In genomic region chr2:85061107-85061541, GRCm38 (mm10) we compare ENCODE assay signal across 8 mouse cellular contexts. TPM values are rescaled to one million over a fixed set of nuclear protein-coding genes. Genes with fewer than 3 reads are reported as not detected.
DNase-seq lines count a peak whose midpoint lies in the region; ATAC-seq lines count a peak whose summit lies in the region.

No protein-coding gene starts in this region.

- peaks cover 14% of the 10 kb centered on the region; the same call in 1 of the 2 replicates for H3K36me3 ChIP-seq in erythroblast, embryonic 14.5 days (ENCODE audit: control insufficient read depth)
- peaks cover 69% of the 10 kb centered on the region for H3K36me3 ChIP-seq in heart, embryonic 12.5 days

- WGBS in heart, embryonic 12.5 days = 25% methylated on average over 10 of the region's 10 CpGs

- no peaks in the 10 kb centered on the region for H3K9me3 ChIP-seq in erythroblast, embryonic 14.5 days (ENCODE audit: control insufficient read depth, low read length)
- H3K9me3 ChIP-seq in heart, embryonic 12.5 days (replicated peaks) = no peaks in the 10 kb centered on the region

- intact Hi-C loops in gastrocnemius, postnatal 14 days (cut with DNase I; ENCODE audit: low total_unique reads) = no loop called here

- H3K9ac ChIP-seq in heart, embryonic 12.5 days = peak overlapping the region; percentile 70

- H3K4me2 ChIP-seq in heart, embryonic 12.5 days = peak overlapping the region; percentile 73

- peaks cover 3% of the 10 kb centered on the region for H3K27me3 ChIP-seq in erythroblast, embryonic 14.5 days (ENCODE audit: control insufficient read depth)
- H3K27me3 ChIP-seq in heart, embryonic 12.5 days (replicated peaks) = no peaks in the 10 kb centered on the region

- peaks cover 8% of the 10 kb centered on the region for H3K4me1 ChIP-seq in erythroblast, embryonic 14.5 days (ENCODE audit: control insufficient read depth)
- H3K4me1 ChIP-seq in heart, embryonic 12.5 days (replicated peaks) = peaks cover 24% of the 10 kb centered on the region

- H3K4me3 ChIP-seq in erythroblast, embryonic 14.5 days (replicated peaks) = peak overlapping the region; percentile 47
- peak overlapping the region; percentile 44 for H3K4me3 ChIP-seq in heart, embryonic 12.5 days

- no peak overlapping the region for H3K27ac ChIP-seq in heart, embryonic 12.5 days (ENCODE audit: poor library complexity, severe bottlenecking)

- peak; percentile 35 to 47 for DNase-seq in adrenal gland, adult 18-20 months (ENCODE audit: low spot score in 2 of 2)
- DNase-seq in kidney, postnatal 14 days = peak; percentile 63
- DNase-seq in lung, postnatal 4 days = peak; percentile 50 to 65
- DNase-seq in embryo, embryonic 9.5 days (ENCODE audit: extremely low spot score) = no peak
- DNase-seq in gastrocnemius, postnatal 14 days = no peak

- ATAC-seq in erythroblast, adult 5-6 weeks (replicated peaks; ENCODE audit: low FRiP score, poor library complexity, severe bottlenecking) = no peak
- 0 out of 2 replicates have a peak, but pooled peaks have one; percentile 2 for ATAC-seq in heart, embryonic 12.5 days (ENCODE audit: insufficient number of reproducible peaks, low FRiP score)

RNA-seq across cellular contexts. Expression of gene Tnks1bp1, which starts 13.3 kb away (rescaled TPM):
- 0.11 and 0.17 TPM in 2 replicates for polyA plus RNA-seq in erythroblast, embryonic 14.5 days (2012)
- total RNA-seq in erythroblast, adult 5-6 weeks (2015; ENCODE audit: low replicate concordance) = not detected in 2 replicates
- 1.2 and 1.5 TPM in 2 replicates for total RNA-seq in erythroblast, adult 5-6 weeks (2017; ENCODE audit: low replicate concordance)
- 10 to 100 TPM; 82.1 to 89.6 TPM for total RNA-seq in adrenal gland, adult 18-20 months (2021)
- 33.2 and 36.6 TPM in 2 replicates for polyA plus RNA-seq in heart, embryonic 12.5 days (2016; fragmentation: Nextera tagmentation; extraction: Ambion mirVana)
- 10 to 100 TPM; 47.3 to 48.5 TPM for total RNA-seq in gastrocnemius, postnatal 14 days (2021)

RNA-seq across cellular contexts. Expression of gene P2rx3, which starts 23.9 kb away (rescaled TPM):
- polyA plus RNA-seq in erythroblast, embryonic 14.5 days (2012) = not detected in 2 replicates
- not detected in 2 replicates for total RNA-seq in erythroblast, adult 5-6 weeks (2015; ENCODE audit: low replicate concordance)
- total RNA-seq in erythroblast, adult 5-6 weeks (2017; ENCODE audit: low replicate concordance) = not detected in 2 replicates
- total RNA-seq in adrenal gland, adult 18-20 months (2021) = under 1 TPM; 0.74 to 0.86 TPM
- polyA plus RNA-seq in heart, embryonic 12.5 days (2016; fragmentation: Nextera tagmentation; extraction: Ambion mirVana) = 0.67 and 0.87 TPM in 2 replicates
- total RNA-seq in gastrocnemius, postnatal 14 days (2021) = under 1 TPM; 0.89 to 0.92 TPM

RNA-seq across cellular contexts. Expression of gene Ssrp1, which starts 24.1 kb away (rescaled TPM):
- 10.0 and 10.9 TPM in 2 replicates for polyA plus RNA-seq in erythroblast, embryonic 14.5 days (2012)
- 54.8 and 61.9 TPM in 2 replicates for total RNA-seq in erythroblast, adult 5-6 weeks (2015; ENCODE audit: low replicate concordance)
- total RNA-seq in erythroblast, adult 5-6 weeks (2017; ENCODE audit: low replicate concordance) = 111 and 113 TPM in 2 replicates
- 100 to 1,000 TPM in 1 of 2 experiments, 10 to 100 TPM in 1; 96.5 to 122 TPM for total RNA-seq in adrenal gland, adult 18-20 months (2021)
- polyA plus RNA-seq in heart, embryonic 12.5 days (2016; fragmentation: Nextera tagmentation; extraction: Ambion mirVana) = 146 and 151 TPM in 2 replicates
- total RNA-seq in gastrocnemius, postnatal 14 days (2021) = 10 to 100 TPM; 34.0 to 44.2 TPM

Comparison
In these comparisons a context has a peak if more than half of its experiments do, and no peak if none do; other contexts are left out.
1. DNase-seq: peak in adrenal gland, adult 18-20 months (2 of 2), kidney, postnatal 14 days (single experiment) and lung, postnatal 4 days (2 of 2); none in embryo, embryonic 9.5 days (single experiment) and gastrocnemius, postnatal 14 days (single experiment).
2. RNA of gene Tnks1bp1, which starts 13.3 kb away (total RNA-seq): 82.1 to 89.6 TPM in adrenal gland, adult 18-20 months and 47.3 to 48.5 TPM in gastrocnemius, postnatal 14 days; 1.2 to 1.5 TPM in erythroblast, adult 5-6 weeks; every median in the first group is over 10 times any median in the second.